Mouse (Mus musculus): Measurements from ENCODE around the gene Il17re.

- no peak for TF ChIP-seq EP300 (IDR thresholded peaks at IDR 0.05)
- peak; percentile 57 for TF ChIP-seq CTCF (IDR thresholded peaks at IDR 0.05)
These were observed 7.3 kb downstream of the Il17re start for GRCm38 (mm10) chr6:113465602-113466001.
